Mouse (Mus musculus) ovary, adult 18-20 months (tissue): ENCODE results near the gene Lgals2.
"Not testable (repeated sequence)": the region's sequence is repeated elsewhere in the genome, so short reads cannot be mapped to it uniquely, and the experiment has no call there.

Source experiments
- DNase-seq: peaks from one replicate; pipeline ENCODE4 v3.0.0; 2022; ENCODE audit warnings: low spot score, mixed read lengths

The Lgals2 gene

DNA sequence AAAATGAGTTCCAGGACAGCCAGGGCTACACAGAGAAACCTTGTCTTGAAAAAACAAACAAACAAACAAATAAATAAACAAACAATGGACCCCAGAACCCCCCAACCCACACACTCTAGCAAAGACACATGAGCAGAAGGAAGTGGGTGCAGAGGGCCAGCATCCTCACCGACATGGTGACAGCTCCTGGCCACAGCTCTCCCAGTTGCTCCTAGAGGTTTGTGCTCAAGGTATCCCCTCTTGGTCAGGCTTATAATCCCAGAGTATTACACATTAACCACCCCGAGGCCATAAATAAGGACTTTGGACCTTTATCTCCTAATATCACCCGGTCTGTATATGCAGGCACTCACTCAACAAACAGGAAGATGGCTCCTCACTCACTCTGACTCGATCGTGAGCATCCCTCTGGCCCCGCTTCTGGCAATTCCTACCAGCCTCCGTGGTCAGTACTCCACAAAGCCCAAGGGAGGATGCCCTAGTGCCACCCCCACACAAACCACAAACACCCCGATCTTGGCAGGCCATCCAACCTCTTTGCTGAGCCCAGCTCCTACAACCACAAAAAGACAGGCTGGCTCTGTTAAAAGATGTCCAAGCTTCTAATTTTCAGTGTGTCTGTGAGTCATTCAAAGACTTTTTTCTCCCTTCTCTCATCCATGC lies at the start of gene Lgals2:
TSS of gene Lgals2 (minus strand) at position 227 of the 663 bp plus-strand sequence.
- DNase-seq, result no peak

DNA sequence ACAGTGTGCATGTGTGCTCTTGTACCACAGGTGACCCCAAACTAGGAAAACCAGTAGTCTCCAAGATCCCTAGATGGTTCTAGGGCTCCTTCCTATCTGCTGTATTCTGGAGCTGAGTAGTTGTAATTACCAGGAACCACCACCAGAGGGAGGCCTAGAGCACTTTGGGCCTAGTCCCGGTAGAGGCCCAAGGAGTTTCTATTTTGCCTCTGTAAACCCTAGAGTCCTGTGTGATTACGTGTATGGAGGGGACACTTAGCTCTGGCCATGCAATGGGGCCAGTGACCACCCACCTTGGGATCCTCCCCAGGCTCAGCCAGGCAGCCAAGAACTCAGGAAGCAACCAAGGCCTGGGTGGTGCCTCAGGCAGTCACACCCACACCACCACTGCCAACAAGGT lies 47.9 kb upstream of the Lgals2 start:
- no peak for DNase-seq

DNA sequence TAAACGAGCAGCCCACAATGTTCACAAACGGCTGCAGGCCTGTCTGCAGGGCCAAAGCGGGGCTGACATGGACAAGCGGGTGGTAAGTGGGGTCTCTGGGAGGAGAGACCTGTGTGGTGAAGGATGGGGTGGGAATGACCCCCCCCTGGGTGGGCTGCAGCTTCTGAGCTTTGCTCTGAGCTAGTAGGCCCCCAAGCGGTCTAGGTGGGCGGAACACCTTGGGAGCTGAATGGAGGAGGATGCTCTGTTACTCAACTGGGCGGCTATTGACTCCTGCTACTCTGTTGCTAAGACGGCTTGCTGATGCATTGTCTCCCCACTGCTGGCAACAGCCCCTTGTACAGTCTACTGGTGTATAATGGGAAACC lies 46.1 kb upstream of the Lgals2 start:
- DNase-seq, result no peak

DNA sequence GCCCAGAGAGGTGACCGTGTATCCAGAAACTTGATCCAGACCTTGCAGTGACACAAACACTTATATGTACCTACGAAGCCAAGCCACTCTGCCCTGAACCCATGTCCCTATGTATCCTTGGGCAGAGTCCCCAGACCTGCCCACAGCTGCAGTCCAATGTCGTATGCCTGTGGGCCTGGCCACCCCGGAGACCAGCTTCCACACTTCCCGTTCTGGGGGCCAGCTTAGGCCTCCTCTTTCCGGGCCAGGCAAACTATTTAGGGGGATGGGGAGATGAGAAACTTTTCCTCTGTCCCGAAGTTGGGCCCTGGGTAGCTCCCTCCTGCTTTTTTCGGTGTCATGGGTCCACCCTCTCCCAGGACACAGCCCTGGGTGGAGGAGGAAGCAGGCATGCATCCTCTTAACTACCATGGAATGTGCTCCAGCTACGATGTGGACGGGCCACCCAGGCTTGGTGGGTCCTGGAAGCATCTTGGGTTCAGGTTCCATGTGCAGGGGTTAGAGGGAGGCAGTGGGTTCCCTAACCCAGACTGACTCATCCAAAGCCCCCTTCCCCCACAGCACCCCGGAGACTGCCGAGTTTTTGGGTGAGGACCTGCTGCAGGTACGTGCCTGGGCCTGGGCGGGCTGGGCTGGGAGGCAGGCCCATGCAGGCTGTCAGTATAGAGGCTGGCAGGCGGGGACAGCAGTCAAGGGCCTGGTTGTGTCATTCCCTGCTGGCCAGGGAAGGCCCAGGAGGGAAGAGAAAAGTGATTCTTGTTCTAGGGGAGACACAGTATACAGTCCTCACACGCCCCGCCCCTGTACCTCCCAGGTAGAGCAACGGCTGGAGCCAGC lies 45.5 kb upstream of the Lgals2 start:
- no peak for DNase-seq

DNA sequence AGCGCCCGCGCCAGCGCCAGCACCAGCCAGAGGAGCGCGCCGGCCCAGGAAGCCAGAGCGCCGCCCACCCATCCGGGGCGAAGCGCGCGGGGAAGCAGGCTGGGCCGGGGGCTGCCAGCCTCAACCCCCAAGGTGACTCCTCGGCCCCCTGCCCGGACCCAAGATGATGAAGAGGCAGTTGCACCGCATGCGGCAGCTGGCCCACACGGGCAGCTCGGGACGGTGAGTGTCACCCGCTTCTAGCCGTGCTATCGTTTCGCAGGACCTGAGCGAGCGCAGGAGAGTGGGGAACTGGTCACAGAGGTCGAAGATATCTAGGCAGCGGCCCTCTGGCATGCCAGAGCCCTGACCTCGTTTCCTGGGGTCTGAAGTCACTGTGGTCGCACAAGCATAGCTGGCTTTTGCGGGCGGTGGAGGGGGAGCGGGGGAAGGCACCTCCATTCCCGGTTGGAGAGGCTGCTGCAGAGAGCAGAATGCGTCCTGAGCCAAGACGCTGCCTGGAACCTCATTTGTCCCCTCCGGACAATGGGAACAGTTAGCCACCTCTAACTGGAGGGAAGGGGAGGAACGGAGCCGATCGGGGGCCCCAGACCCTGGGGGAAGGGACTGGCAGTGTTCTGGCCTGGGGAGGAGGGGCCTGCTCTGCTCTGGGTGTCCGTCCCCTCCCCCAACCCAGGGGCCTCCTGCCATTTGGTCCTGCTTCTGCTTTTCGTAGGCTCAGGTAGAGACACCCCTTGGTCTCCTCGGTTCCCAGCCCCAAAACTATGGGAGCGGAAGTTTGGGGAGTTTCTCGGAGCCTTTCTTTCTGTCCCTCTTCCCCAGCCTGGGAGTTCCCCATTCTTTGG lies 44.6 kb upstream of the Lgals2 start, which contains the start of gene Sh3bp1:
TSS of gene Sh3bp1 (plus strand) at position 29 of the 845 bp plus-strand sequence.
- peak; percentile 57 for DNase-seq

DNA sequence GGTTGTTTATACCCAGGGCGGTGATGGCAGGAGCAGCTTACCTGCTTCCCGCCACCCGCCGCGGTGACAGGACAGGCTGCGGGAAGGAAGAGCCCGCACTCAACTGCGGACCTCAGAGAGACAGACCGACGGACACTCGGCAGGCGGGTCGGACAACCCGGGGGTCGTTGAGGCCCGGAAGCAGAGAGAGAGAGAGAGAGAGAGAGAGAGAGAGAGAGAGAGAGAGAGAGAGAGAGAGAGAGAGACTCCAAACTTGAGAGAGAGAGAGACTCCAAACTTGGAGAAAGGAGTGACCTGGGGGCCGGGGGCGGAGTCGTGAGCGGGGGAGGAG lies 44.0 kb upstream of the Lgals2 start, which contains the start of gene Gm49510:
TSS of gene Gm49510 (plus strand) at position 259 of the 331 bp plus-strand sequence.
- DNase-seq, result no peak

DNA sequence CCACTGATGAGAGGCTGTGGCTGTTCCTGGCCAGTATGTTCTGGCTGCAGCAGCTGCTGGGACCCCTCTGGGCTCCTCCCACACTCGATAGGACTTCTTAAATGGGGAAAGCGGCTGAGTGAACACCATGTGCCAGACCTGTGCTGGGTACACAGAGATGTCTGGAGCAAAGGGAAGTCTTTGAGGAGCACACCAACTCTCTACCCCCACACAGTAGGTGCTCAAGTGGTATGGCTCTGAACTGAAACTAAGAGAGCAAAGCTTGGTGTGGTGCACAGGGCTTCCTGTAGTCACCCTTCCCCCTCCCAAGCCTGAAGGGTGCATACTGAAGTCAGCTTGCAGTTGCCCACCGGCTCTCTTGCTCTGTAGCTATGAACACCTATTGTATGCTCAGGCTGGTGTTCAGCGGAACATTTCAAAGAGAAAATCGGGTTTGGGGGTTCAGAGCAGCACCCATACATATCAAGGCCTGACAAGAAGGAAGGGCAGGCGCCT lies 43.2 kb upstream of the Lgals2 start:
- DNase-seq, result no peak

DNA sequence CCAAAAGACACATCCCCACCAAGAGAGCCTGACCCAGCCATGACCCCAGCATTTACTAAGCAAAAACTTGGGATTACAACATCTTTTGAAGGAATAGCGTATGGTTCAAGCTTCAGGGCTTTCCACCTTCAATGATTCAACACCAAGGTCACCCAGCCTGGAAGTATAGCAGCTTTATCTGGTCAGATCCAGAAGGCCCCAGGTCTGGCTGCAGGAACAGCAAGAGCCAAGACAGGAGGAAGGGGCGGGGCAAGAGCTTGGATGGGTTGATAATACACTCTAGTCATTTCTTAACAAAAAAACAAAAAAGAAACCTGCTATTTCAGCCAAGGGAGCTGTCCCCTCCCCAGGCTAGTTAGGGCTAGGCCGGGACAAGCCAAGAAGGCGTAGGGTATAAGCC lies 42.2 kb upstream of the Lgals2 start:
- no peak for DNase-seq

DNA sequence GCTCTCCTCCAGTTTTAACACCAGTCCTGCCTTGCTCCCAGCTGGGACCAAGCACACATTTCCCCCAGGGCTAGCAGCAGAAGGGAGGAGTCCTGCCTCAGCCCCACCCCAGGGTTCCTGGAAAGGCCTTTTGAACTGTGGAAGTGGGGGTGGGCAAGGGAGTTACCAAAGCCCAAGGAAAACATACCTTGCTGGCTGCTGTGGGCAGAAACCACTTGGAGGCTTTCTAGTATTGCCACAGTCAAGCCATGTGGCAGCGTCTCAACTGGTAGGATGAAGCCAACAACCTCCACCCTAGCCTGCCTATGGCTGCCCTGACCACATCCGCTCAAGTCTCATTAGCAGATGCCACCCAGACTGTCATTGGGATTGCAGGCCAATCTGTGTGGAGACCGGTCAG lies 40.8 kb upstream of the Lgals2 start:
- no peak for DNase-seq

DNA sequence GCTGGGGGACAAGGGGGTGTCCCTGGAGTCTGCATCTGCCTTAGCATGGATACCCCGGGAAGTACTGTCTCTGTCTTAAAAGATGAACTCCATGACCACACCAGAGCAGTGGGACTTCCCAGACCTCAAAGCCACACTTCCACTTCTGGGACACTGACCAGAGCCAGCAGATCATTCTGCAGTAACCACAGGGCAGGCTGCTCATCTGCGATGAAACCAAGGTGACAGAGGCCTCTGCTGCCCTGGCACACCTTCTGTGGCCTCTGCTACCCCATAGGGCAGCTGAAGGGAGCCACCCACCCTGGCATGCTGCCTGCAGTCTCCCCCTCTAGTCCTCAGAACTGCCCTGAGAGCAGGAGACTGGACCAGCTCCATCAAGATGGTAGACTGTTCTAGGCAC lies 40.4 kb upstream of the Lgals2 start:
- DNase-seq, result no peak

DNA sequence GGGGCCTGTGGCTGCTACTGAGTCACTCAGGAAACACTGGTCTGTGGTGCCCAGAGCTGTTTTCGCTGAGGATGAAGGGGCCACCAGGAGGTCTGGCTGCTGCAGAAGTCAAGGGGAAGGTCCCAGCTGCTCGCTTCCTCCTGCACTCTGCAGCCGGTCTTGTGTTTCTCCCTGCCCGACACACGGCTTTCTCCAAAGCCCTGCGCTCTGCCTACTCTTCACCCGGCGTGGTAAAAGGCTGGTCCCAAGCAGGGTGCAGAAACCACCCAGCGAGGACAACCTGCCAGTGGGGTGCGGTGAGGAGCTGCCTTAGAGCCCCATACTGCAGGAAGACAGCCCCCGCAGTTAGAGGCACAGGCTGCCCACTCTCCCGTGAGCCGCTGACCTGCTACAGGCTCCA lies 39.4 kb upstream of the Lgals2 start:
- no peak for DNase-seq

DNA sequence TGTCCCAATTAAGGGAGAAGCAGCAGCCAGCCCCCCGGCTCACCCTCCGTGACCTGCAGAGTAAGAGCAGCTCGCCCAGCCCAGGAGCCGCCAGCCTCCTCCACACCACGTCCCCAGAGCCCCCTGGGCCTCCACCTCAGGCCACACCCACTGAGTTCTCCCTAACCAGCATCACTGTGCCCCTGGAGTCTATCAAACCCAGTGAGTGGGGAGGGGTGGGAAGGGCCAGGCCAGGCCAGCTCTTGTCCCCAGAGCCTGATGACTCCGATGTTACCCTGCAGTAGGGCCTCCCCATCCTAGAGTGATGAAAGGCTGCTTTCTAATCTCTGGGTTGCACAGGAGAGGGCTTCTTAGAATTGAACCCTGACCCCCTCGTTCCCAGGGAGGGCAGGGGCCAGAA lies 37.1 kb upstream of the Lgals2 start:
- DNase-seq, result no peak

DNA sequence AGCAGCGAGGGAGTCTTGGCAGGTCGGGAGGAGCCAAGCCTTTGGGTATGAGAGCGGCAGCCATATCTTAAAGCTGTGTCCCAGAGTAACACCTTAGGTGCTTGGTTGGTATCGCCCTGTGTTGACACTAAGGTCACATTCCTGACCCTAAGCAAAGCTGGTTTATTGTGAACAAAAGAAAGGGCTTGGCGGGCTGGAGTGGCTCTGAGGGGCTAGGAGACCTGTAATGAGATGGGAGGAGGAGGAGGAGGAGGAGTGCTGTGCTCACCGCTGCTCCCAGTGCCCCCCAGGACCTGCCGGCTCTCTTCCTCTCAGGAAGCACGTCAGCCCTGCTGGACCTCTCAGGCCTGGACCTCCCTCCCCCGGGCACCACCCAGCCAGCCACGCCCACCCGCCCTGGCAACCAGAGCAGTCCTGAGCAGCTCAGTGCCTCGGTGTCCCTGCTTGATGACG lies 34.1 kb upstream of the Lgals2 start:
- no peak for DNase-seq

DNA sequence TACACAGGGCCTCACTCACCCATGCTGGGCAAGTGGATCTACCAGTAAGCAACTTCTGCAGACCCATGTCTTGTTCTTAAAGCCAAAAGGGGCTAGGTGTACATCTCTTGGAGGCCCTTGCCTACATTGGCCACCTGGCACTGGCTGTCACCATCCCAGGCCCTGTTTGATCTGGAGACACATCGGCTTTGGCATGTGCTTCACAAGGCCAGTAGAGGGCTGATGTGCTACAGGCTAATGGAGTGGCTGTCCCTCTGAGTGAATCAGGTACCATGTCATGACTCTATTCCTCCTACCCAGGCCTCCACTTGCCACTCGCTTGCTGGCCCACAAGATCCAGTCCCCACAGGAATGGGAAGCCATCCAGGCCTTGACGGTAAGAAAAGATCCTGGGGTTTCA lies 26.5 kb upstream of the Lgals2 start:
- no peak for DNase-seq

DNA sequence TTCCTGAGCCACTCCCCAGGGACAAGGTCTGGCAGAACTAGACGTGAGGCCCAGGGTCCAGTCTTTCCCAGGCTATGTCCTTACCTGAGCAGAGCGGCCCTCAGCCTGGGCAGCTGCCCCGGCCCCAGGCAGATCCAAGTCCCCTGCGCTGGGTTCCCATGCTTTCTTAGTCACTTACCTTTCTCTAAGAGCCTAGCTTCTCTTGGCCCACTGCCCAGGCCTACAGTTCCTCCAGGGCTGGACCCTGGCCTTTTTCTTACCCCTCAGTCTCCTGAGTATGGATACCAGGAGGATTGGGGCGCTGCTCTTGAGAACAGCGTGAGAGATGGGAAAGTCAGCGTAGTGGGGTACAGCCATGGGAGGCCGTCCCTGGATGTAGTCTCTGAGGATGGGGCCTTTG lies 25.1 kb upstream of the Lgals2 start:
- DNase-seq, result no peak

DNA sequence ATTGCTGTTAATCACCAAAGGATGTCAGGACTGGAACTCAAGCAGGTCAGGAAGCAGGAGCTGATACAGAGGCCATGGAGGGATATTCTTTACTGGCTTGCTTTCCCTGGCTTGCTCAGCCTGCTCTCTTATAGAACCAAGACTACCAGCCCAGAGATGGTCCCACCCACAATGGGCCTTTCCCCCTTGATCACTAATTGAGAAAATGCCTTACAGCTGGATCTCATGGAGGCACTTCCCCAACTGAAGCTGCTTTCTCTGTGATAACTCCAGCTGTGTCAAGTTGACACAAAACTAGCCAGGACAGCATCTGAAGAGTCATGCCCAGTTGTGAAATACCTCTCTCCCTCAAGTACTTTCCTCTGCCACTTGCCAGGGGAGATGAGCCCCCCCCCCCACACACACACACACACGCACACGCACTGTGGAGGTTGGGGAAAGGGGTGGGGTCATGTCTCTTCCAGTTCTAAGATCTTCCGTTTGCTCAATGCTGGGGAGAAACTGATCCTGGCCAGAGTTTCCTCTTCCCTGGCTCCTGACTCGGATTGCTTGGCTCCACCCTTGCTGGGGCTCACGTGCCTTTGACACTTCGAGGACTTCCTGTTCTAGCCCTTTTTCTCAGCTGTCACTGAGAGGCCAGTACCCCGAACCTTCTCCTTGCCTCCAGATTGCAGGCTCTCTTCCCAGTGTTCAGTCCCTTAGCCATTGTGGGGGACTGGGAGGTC lies 23.6 kb upstream of the Lgals2 start:
- DNase-seq, result not testable (repeated sequence)

DNA sequence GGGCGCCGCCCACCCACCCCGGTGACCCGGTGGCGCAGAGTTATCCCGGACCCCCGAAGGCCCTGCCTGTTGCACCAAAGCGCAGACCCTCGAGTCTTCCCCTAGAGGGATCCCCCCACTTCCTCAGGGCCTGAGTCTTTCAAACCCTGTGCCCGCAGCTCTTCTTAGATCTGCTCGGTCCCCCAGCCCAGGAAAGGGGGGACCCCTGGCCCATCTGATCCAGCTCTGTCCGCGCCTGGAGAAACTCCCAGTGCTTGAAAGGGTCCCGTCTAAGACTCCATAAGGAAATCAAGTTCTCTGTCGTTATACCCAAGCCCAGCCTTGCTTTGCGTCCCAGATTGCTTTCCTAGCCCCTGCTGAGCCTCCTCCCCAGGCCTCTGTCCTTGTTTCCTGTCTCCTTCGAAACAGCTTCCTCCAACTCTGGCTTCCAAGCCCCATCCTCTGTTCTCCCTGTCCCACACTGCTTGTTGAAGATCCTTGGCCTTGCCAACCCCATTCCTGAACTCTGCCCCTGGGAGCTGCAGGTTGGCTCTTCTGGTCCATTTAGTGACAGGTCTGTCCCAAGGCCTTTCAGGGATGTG lies 22.6 kb upstream of the Lgals2 start:
- DNase-seq, result no peak

DNA sequence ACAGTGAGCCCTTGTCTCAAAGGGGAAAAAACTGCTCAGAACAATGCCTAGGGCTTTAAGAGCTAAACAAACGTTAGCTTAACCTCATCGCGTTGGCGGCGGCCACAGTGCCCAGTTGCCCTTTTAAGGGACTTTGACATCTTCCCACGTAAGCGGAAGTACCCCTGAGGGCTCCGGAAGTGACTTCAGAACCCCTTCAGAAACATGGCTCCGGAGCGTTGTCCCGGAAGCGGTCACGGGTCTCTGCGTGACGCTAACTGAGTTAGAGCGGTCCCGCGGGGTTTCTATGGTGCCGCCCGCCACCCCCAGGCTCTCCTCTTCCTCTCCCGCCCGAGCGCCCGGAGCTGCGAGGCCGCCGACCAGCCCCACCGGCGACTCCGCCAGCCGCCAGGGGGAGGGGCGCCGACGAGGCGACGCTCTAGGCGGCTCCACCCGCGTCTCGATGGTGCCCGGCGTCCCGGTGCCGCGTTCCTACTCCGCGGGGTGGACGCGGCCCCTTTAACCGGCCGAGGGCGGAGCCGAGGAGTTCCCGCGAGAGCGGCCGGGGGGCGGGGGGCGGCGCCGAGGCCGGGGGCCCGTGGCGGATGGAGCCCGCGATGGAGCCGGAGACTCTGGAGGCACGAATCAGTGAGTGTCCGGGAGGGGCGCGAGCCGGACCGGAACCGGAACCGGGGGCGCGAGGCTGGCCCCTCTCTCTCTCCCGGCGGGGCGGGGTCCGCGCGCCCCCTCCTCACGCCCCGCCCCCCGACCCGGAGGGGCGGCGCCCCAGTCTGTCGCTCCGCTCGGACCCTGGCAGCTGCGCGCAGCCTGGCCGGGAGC lies 21.9 kb upstream of the Lgals2 start, which contains the start of gene Gga1:
TSS of gene Gga1 (plus strand) at position 200 of the 819 bp plus-strand sequence.
- DNase-seq, result peak; percentile 87

DNA sequence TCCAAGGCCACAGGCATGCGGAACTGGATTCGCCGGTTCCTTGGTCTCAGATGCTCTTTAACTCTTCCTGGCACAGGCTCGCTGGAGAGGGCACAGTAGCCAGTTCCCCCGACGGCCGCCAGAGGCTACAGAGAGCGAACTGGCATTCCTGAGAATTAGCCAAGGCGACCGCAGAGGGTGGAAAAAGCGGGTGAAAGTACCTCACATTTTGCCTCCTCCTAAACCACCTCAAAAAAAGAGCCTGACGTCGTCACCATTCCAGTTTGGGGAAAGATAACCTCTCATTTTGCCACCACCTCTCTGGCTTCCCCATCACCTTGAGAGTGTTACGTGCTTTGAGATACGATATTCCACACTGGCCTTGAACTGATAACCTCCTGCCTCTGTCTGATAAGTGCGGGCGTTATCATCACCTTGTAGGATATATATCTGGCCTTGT lies 20.9 kb upstream of the Lgals2 start:
- peak; percentile 75 for DNase-seq

DNA sequence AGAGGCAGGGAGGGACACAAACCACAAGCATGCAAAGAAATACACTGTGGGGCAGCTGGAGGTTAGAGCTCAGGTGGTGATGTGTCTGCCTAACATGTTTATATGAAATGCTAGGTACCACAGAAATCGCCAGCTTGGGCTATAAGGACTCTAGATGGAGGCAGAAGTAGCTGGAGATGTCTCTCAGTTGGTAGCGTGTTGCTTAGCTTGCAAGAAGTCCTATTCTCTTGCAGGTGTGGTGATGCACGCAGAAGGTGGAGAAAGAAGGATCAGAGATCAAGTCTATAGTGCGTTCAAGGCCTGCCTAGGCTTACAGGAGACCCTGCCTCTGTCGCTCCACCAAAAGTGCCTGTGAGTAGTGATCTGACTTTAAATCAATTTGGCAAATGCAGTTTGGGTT lies 20.2 kb upstream of the Lgals2 start:
- DNase-seq, result no peak
